Mouse (Mus musculus): Measurements from ENCODE around the gene Rhag.

GRCm38 (mm10) chr17:40808071-40808470, 2.9 kb upstream of the Rhag start:
- TF ChIP-seq CTCF (IDR thresholded peaks at IDR 0.05; ENCODE audit: insufficient read depth, low read length) (no peak), POLR2A (IDR thresholded peaks at IDR 0.05; ENCODE audit: borderline replicate concordance, extremely low read depth, low read depth, low read length) (no peak)

All from lung, adult 2 months (tissue).